Mouse (Mus musculus) bone marrow, adult 2 months (tissue): Measurements from ENCODE around the gene Rorc.

ENCODE experiments used
- CTCF ChIP-seq: fragments of 200-500 bp; IDR thresholded peaks from 2 replicates; pipeline ENCODE4 v1.5.1; 2011; ENCODE audit warnings: low read length, control low read depth; ENCODE audit not compliant: control insufficient read depth, insufficient read depth
- POLR2A ChIP-seq: fragments of 200-500 bp; IDR thresholded peaks from 2 replicates; pipeline ENCODE4 v1.6.1; 2011; ENCODE audit warnings: low read depth, mild to moderate bottlenecking, control low read depth, low read length, borderline replicate concordance; ENCODE audit not compliant: control insufficient read depth

GRCm38 (mm10) chr3:94389420-94389819, 16.8 kb downstream of the Rorc start:
- TF ChIP-seq CTCF = no peak
- TF ChIP-seq POLR2A = no peak
